In the genomic region with DNA sequence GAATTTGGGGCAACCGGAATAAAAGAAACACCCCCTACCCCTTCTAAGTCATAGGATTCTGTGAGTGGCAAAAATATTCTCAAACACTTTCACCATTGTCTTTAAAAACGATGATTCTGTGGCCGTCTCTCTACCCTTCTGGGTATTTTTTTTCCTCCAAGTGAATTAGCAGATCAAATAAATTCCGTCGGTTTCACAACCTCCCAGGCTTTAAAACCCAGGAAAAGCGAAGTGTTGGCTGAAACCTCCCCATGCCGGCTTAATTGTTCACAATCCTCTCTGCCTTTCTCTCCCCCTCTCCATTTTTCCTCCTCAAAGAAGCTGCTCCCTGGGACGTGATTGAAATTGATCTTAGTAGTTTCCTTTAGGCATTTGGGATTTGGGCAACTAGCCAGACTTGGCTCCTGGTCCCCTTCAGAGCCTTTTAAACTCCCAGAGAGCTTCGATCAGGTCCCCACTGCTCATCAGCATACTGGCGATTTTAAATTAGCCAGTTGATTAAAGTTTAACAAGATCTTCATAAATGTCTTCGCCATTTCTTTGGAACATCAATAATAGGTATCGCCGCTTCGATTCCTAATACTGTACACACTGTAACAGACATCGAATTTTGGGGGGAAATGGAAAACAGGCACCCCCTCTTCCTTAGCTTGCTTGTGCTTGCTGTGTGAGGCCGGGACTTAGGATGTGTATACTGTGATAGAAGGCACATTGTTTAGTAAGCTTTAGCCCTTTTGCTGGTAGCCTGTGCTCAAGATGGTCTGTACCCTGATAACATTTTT, we compare ENCODE assay signal across 7 mouse cellular contexts. TPM values are rescaled to one million over a fixed set of nuclear protein-coding genes. Genes with fewer than 3 reads are reported as not detected.
A peak's percentile ranks its signal among the peaks of the same experiment; 100 is the strongest.
DNase-seq lines count a peak whose midpoint lies in the region; ATAC-seq and TF ChIP-seq lines count a peak whose summit lies in the region.

No protein-coding gene starts in this region.

- peak; percentile 26 for DNase-seq in urinary bladder, postnatal 14 days (ENCODE audit: low spot score)
- no peak for DNase-seq in urinary bladder, postnatal 4 days (ENCODE audit: low spot score in 2 of 2)
- DNase-seq in kidney, postnatal 25 days = peak; percentile 39 to 59
- peak; percentile 78 for DNase-seq in midbrain, embryonic 14.5 days
- DNase-seq in thymus, postnatal 4 days = peak; percentile 24

- no peaks in the 10 kb centered on the region for H3K27me3 ChIP-seq in heart, embryonic 16.5 days (ENCODE audit: control insufficient read depth, insufficient read depth, low read length)
- H3K27me3 ChIP-seq in midbrain, embryonic 14.5 days (ENCODE audit: control insufficient read depth, insufficient read depth, low read length) = no peaks in the 10 kb centered on the region

- ATAC-seq in heart, embryonic 16.5 days (replicated peaks; ENCODE audit: extremely low read depth, insufficient read depth, low FRiP score) = no peak
- no peak for ATAC-seq in midbrain, embryonic 14.5 days (ENCODE audit: low FRiP score, low TSS enrichment)

- H3K9ac ChIP-seq in heart, embryonic 16.5 days (ENCODE audit: low read length) = peak overlapping the region; percentile 87
- H3K9ac ChIP-seq in midbrain, embryonic 14.5 days (replicated peaks; ENCODE audit: low read length) = peak overlapping the region; percentile 71

- H3K9me3 ChIP-seq in heart, embryonic 16.5 days (replicated peaks; ENCODE audit: control insufficient read depth, low read length) = no peaks in the 10 kb centered on the region
- no peaks in the 10 kb centered on the region for H3K9me3 ChIP-seq in midbrain, embryonic 14.5 days (ENCODE audit: control insufficient read depth, low read length)

- no peak for TF ChIP-seq POLR2A in cortical plate, adult 2 months (IDR thresholded peaks at IDR 0.05; ENCODE audit: extremely low read depth, insufficient read depth, low read length)

- H3K27ac ChIP-seq in cortical plate, adult 2 months (ENCODE audit: insufficient read depth, low read length) = peak overlapping the region; percentile 98
- peak overlapping the region; percentile 98 for H3K27ac ChIP-seq in heart, embryonic 16.5 days (ENCODE audit: low read length)
- peak overlapping the region; percentile 100 for H3K27ac ChIP-seq in midbrain, embryonic 14.5 days (replicated peaks; ENCODE audit: low read depth, low read length)

- H3K36me3 ChIP-seq in heart, embryonic 16.5 days (ENCODE audit: control insufficient read depth, insufficient read depth) = peaks cover 29% of the 10 kb centered on the region
- peaks cover 30% of the 10 kb centered on the region for H3K36me3 ChIP-seq in midbrain, embryonic 14.5 days (ENCODE audit: control insufficient read depth, insufficient read depth, low read length)

- H3K4me3 ChIP-seq in cortical plate, adult 2 months (ENCODE audit: insufficient read depth, low read length) = peak overlapping the region; percentile 100
- peak overlapping the region; percentile 80 for H3K4me3 ChIP-seq in heart, embryonic 16.5 days (ENCODE audit: low read length)
- H3K4me3 ChIP-seq in midbrain, embryonic 14.5 days (replicated peaks; ENCODE audit: low read depth, low read length) = peak overlapping the region; percentile 70

- peaks cover 2% of the 10 kb centered on the region; the same call in 1 of the 2 replicates for H3K4me1 ChIP-seq in cortical plate, adult 2 months (ENCODE audit: control insufficient read depth, insufficient read depth, low read length)
- peaks cover 16% of the 10 kb centered on the region for H3K4me1 ChIP-seq in heart, embryonic 16.5 days (ENCODE audit: control insufficient read depth, insufficient read depth, low read length)
- peaks cover 28% of the 10 kb centered on the region for H3K4me1 ChIP-seq in midbrain, embryonic 14.5 days (ENCODE audit: control insufficient read depth, insufficient read depth, low read length)

- 2% methylated on average over 16 of the region's 16 CpGs for WGBS in heart, embryonic 16.5 days
- 4% methylated on average over 16 of the region's 16 CpGs for WGBS in midbrain, embryonic 14.5 days

- no peak for TF ChIP-seq CTCF in cortical plate, adult 2 months (IDR thresholded peaks at IDR 0.05; ENCODE audit: extremely low read depth, insufficient read depth, low read length)

- H3K4me2 ChIP-seq in heart, embryonic 16.5 days (ENCODE audit: low read depth, low read length) = peak overlapping the region; percentile 84
- peak overlapping the region; percentile 70 for H3K4me2 ChIP-seq in midbrain, embryonic 14.5 days (ENCODE audit: low read length)

RNA-seq across cellular contexts. Expression of gene Klf6, which starts 1.5 kb away (rescaled TPM):
- polyA plus RNA-seq in cortical plate, adult 2 months (2012; rRNA removed) = 25.7 and 27.5 TPM in 2 replicates
- polyA plus RNA-seq in heart, embryonic 16.5 days (2015; fragmentation: Nextera tagmentation; extraction: Ambion mirVana) = 77.1 and 87.5 TPM in 2 replicates
- polyA plus RNA-seq in midbrain, embryonic 14.5 days (2014; fragmentation: Nextera tagmentation; extraction: Ambion mirVana) = 66.6 and 80.4 TPM in 2 replicates

Comparison
In these comparisons a context has a peak if more than half of its experiments do, and no peak if none do; other contexts are left out.
1. DNase-seq: peak in urinary bladder, postnatal 14 days (single experiment), kidney, postnatal 25 days (2 of 2), midbrain, embryonic 14.5 days (single experiment) and thymus, postnatal 4 days (single experiment); none in urinary bladder, postnatal 4 days (0 of 2).
2. Peak in every context shown above with its lines, with median percentiles within 50 percentile points of each other: H3K27ac ChIP-seq and H3K4me3 ChIP-seq.